Mouse (Mus musculus): Measurements from ENCODE around the gene Fam193b.

The Fam193b gene

DNA sequence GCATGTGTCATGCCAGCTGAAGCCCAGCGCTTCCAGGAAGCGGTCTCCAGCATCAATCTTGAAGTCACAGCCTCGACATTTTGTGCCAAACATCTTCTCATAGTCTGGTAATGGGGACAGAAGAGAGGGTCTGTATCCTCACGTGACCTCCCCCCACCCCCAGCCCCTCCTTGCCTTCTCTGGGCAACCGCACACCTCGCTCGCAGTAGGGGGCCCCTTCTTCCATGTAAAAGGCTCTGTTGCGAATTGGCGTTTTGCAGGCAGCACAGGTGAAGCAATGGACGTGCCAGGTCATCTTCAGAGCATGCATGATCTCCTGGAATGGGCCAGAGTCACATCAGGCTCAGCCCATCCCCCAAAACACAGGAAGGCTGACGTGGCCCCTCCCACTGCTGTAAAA, 72.0 kb downstream of the Fam193b start:
- no peak for DNase-seq (ENCODE audit: low spot score)

DNA sequence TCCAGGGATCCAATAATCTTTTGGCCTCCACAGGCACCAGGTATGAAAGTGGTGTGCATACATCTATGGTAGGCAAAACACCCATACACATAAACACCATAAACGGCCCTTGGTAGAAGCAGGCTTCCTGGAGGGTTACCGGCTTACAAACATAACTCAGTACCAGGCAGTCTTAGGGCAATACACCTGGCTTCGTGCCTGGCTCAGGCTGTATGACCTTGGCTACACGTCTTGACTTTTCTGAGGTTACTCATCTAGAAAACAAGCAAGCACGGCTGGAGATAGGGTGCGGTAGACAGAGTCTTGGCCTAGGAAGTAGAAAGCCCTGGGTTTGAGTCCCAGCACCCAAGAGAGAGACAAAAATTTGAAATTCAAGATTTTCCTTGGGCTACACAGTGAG, 74.3 kb downstream of the Fam193b start:
- no peak for DNase-seq (ENCODE audit: low spot score)

DNA sequence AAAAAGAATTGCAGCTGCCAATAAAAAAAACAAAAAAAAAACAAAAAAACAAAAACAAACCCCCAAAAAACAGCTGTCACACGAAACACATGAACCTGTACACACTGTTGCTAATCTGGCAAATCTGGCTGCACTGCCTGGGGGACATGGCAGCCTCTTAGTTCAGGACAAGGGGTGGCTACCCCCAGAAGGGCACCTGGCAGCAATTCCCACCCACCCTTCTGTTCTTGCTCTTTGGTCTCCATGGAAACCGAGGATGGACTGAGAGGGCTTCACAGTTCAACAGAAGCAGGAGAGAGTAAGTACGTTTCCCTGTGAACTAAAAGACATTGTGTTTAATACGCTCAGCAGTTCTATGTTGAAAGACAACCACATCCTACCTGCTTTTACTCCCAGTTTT, 75.2 kb downstream of the Fam193b start:
- DNase-seq (ENCODE audit: low spot score) = no peak

DNA sequence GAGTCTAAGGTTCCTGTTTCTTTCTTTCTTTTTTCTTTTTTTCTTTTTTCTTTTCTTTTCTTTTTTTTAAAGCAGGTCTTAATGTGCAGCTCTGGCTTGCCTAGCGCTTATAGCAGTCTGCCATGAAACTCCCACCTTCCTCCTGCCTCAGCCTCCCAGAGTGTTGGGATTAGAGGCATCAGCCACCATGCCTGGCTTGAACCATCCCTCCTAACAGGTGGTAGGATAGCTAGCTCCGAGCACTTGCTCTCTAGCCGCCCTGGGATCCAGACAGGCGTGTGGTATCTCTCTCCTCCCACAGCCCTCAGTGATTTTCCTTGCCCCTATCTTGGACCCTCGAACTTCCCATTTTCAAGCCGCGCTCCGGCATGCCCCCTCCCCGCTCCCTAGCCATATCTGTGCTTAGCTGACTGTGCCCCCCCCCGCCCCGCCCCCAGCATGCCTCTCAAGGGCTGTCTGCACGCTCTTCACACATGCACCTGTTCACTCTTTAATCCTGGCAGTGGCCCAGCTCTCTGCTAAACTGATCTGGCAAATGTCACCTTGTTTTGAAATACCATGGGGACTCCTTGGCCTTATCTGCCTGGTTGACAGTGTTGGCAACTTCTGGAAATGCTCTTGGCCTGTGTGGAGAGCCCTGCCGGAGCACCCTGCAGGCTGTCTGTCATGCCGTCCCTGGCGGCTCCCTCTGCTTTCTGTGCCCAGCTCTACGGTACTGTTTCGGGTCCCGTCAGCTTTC, 75.9 kb downstream of the Fam193b start:
- DNase-seq (ENCODE audit: low spot score) = no peak

DNA sequence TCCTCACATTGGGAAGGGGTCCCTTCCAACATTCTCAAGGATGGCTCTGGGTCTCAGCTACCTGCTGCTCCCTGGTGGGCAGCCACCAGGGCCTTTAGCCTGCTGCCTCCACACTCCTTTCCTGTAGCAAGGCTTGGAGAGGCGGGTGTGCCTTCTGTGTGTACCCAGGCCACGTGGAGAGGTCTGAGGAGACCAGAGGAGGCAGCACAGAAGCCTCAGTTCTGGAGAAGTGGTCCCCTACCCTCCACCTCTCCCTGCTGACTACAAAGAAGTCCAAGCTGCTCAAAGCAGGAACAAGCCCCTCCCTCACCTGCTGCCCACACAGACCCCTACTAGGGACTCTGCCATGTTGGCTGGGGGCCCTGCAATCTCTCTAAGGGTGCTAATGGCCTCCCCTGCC, 76.7 kb downstream of the Fam193b start:
- DNase-seq (ENCODE audit: low spot score) = no peak

Data from ovary, postnatal 36 days (tissue).